Mouse (Mus musculus): Measurements from ENCODE around the gene Cyfip2. TPM values are rescaled to one million over a fixed set of nuclear protein-coding genes. Genes with fewer than 3 reads are reported as not detected.

Gene Cyfip2
- 10 to 100 TPM; 55.8 to 56.7 TPM for total RNA-seq (2021)
- long read RNA-seq, experiment 1, full-length matches to known transcripts: 1 of 9 reads
- long read RNA-seq, experiment 1, partial matches to known transcripts: 4 of 9 reads
- long read RNA-seq, experiment 1, other reads (novel, unspliced or antisense): 4 of 9 reads
- long read RNA-seq, experiment 2, full-length matches to known transcripts: 3 of 19 reads
- long read RNA-seq, experiment 2, partial matches to known transcripts: 10 of 19 reads
- long read RNA-seq, experiment 2, other reads (novel, unspliced or antisense): 6 of 19 reads

- DNase-seq (ENCODE audit: low spot score in 2 of 2): no peak
Measured at GRCm38 (mm10) chr11:46312523-46313035, at the start of gene Cyfip2. Gene Cyfip2 (minus strand): TSS chr11:46312859.

GRCm38 (mm10) chr11:46360991-46361665 lies 48.5 kb upstream of the Cyfip2 start:
- DNase-seq (ENCODE audit: low spot score in 2 of 2): no peak

GRCm38 (mm10) chr11:46358369-46358768 lies 45.7 kb upstream of the Cyfip2 start:
- no peak for DNase-seq (ENCODE audit: low spot score in 2 of 2)

- DNase-seq (ENCODE audit: low spot score in 2 of 2): no peak
Measured at GRCm38 (mm10) chr11:46349681-46350410, 37.2 kb upstream of the Cyfip2 start.

DNA sequence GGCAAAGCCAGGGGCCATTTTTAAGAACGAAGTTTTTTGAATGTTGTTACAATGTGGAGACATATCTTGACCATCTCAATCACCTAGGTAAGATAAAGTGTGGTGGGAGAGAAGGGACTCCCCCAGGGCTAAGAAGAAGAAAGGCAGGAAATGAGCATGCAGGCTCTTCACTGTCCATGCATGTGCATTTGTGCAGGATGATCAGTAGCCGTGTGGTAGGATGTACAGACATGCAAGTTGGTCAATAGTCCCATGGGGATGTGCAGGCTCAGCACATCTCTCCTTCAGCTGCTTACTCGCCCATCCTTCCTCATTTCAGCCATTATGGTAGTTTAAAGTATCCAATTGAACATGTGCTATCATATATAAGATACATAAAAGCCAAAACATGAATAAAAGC lies 35.8 kb upstream of the Cyfip2 start:
- DNase-seq (ENCODE audit: low spot score in 2 of 2): no peak

DNA sequence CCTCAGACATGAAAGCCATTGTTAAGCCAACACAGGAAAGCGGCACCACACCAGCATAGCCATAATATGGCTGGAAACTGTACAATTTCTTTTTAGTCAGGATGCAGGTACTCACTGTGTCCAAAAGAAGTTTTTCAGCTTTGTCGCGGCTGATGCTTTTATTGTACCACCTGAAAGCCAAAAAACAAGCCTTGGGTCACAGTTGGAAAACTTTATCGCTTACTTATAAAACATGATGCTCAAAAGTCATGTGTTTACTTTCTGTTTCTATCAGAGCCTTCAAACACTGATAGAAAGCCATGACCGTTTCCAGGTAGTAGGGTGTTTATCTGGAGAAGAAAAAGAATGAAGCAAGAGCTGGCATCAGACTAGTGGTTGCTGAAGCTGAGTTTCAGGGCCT lies 35.1 kb upstream of the Cyfip2 start:
- DNase-seq (ENCODE audit: low spot score in 2 of 2): no peak

DNA sequence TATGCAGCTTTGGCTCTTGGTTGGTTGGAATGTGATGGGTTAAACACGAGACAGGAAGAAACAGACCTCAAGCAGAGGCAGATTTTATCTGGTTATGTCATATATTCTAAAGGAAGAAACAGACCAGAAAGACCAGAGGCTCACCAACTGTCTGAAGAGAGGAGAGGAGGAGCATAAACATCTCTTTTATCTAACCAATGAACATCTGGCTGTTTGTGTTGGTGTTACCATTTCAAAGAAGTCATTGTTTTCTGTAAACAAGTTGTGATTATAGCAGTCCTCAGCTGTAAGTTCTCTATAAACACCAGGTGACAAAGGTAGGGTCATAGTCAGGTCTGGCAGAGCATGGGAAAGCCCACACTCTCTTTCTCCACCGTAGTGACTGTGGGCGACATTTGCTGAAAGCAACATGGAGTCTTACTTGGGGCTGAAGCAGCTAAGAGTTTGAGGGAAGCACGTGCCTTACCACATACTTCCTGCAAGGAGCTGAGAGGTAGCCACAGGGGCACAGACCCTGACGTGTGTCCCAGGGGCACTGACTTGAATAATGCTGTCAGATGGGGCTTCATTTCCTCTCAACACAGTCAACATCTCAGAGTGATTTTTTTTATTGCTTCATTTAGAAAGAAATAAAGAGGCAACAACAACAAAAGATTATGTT lies 31.4 kb upstream of the Cyfip2 start:
- no peak for DNase-seq (ENCODE audit: low spot score in 2 of 2)

DNA sequence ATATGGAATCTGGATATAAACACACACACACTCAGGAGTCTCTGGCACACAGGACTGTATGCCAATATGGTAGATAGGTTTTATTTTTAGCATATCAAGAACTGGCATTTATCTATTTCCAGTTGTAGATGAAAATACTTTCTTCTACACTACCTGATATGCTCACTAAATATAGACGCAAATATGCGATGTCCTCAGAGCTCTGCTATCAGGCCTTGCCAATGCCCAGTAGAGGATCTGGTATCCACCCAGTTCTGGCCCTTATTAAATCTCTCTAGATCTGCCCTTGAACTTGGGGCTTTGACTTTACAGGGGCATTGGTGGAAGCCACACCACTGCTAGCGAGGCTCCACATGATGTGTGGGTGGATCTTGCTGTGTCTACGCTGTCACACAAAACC lies 29.3 kb upstream of the Cyfip2 start:
- no peak for DNase-seq (ENCODE audit: low spot score in 2 of 2)

GRCm38 (mm10) chr11:46336020-46336419 lies 23.4 kb upstream of the Cyfip2 start:
- DNase-seq (ENCODE audit: low spot score in 2 of 2): no peak

DNA sequence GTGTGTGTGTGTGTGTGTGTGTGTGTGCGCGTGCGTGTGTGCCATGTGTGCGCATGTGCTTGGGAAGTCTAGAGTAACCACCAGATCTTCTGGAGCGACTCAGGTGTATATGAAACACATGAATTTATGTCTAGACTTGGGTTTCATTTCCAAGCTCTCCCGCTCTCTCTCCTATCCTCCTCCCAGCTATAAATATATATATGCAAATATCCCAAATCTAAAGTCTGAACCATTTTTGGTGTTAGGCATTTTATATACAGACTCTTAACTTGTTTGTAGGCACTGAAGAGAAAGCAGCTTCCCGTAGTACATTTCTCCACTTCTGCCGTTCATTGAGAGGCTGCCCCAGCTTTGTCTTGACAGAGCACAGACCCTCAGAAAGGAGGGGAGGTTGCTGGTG lies 19.6 kb upstream of the Cyfip2 start:
- DNase-seq (ENCODE audit: low spot score in 2 of 2): no peak

DNA sequence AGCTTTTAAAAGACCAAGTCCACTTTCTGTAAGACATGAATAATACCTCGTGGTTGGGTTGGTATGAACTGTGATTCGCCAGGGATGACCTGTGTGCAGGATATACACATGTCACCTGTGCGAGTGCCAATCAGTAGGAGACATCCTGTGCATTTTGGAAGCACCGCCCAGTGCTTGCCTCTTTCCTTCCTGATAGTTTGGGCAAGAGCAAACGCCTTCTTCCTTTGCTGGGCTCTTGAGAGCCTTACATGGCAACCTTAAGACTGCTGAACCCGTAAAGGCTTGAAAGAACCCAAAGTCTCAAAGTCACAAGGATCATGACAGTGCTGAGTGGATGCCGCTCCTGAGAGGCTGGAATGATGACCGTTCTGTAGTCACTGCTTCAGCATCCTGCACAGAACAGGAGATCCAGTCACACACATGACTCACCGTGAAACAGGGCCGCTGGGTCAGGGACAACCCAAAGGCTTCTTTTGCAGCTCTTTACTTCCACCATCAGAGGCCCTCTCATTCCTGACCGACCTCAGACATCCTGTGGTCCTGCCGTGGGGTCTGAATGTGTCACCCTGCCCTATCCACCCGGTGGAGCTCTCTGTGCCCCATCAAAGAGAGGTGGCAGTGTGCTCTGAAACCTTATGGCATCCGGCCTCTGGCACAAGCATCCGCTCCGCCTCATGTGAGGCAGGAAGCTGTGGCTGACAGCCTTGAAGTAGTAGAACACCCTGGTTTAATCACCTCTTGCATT lies 13.8 kb upstream of the Cyfip2 start:
- no peak for DNase-seq (ENCODE audit: low spot score in 2 of 2)

GRCm38 (mm10) chr11:46321559-46321958 lies 8.9 kb upstream of the Cyfip2 start:
- DNase-seq (ENCODE audit: low spot score in 2 of 2): no peak

DNA sequence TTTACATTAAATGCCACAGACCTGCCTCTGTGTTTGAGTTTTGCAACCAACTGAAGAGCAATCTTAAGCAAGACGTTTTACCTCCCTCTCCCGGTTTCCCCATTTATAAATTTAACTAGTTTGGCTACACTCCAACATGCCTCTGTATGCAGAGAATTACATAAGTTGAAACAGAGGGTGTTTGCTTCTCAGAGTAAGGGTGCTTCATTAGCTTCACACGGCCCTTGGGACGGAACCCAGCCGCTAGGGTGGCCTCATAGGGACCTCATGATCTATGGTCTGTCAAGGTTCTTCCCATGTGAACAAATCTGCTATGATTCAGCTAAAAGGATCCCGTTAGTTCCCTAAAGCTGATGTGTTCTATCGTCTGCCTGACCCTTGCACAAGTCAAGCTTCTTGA lies 1.9 kb upstream of the Cyfip2 start:
- DNase-seq (ENCODE audit: low spot score in 2 of 2): no peak

DNA sequence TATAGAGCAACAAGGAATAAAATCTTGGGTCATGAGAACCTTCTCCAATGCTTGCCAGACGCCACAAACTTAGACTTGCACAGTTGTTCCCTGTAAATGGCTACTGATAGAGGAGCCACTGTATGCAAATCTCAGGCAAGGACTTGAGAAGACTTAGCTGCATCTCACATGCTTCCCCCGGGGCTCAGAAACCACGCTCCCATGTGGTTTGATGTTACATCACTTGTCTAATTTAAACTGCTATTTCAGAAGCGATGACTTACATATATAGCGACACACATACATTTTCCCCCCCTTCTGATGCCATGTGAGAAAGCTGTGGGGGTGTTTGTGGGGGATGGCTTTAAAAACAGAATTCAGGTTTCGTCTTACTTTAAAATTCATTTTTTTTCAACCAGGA lies 1.2 kb upstream of the Cyfip2 start:
- DNase-seq (ENCODE audit: low spot score in 2 of 2): no peak

DNA sequence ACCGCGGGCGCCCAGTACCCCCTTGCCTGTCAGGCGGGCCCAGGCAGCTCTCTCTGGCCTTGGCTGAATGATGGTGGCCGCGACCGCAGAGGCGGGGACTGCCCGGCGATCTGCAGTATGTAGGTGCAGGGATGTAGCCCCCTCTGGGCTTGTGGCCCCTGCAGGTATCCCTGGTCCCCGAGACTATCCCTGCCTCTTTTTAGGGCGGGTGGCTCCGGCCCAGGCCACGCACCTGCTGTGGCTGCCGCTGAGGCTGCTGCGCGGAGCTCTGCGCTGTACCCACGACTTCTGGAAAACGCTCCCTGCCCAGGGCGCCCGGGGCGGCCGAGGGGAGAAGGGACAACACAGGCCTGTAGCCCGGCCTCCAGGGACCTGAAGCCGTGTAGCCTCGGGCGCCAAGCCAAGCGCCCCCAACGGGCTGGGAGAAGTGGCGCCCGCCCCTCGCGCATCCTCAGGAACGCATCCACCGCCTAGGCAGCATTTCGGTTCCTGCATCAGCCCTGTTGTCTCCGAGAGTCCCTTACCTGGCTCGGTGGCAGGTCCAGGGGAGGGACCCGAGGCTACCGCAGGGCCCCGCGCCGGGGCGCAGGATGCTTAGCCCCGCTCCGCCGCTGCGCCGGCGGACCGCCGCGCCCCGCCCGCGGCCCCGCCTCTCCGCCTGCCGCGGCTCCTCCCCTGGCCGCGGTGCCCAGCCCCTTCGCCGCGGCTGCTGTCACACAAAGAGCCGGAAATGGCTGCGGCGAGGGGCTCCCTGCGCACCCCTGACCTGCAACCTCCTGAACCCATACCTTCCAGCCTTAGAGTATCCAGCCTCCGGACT lies 746 bp downstream of the Cyfip2 start:
- DNase-seq (ENCODE audit: low spot score in 2 of 2): no peak

GRCm38 (mm10) chr11:46311181-46311702 lies 1.4 kb downstream of the Cyfip2 start:
- no peak for DNase-seq (ENCODE audit: low spot score in 2 of 2)

DNA sequence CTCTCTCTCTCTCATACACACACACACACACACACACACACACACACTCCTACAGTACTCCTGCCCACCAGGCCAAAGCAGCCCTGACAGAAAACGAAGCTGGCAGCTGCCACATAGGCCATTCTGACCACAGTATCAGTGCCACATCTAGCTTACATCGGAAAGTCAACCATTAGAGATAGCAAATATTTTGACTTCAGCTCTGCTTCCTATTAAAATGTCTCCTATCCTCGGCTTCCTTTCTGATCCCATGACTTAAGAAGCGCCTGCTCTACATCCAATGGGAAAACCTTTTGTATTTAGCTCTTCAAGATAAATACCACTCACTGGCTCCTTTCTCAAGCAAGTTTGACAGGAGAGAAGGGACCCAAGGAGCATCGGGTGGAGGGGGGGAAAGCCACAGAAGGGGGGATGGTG lies 2.0 kb downstream of the Cyfip2 start:
- no peak for DNase-seq (ENCODE audit: low spot score in 2 of 2)

GRCm38 (mm10) chr11:46309808-46310555 lies 2.7 kb downstream of the Cyfip2 start:
- DNase-seq (ENCODE audit: low spot score in 2 of 2): no peak

Data from adrenal gland, postnatal 4 days (tissue).